Mouse (Mus musculus): Measurements from ENCODE around the gene Stam. TPM values are rescaled to one million over a fixed set of nuclear protein-coding genes. Genes with fewer than 3 reads are reported as not detected.
"Not testable (repeated sequence)": the region's sequence is repeated elsewhere in the genome, so short reads cannot be mapped to it uniquely, and the experiment has no call there.

Stam gene
- polyA plus RNA-seq, 1 experiment from 2014 or later = 128 TPM

DNA sequence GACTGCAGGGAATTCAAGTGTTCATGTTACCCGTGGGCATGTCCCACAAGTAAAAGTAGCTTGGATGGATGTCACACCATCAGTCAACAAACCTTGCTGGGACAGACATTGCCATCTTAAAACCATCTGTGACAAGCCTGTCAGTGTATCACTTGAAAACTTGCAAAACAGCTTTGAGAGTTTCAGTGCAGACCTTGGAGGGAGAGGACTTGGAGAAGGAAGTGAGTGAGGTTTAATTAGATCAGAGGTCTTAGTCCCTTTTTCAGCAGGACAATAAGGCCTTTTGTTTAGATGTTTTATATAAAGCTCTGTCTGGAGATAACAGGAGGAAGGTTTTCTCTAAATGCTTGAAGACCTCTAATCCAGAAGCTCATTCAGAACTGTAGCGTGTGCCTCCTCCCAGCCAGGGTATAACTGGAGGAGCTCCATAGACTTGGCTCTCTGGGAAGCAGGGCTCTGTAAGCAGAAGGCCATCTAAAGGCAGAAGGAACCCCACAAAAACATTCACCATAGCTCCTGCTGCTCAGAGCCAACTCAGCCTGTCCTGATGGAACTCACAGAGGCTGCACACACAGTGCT lies 124.5 kb downstream of the Stam start:
- ATAC-seq; DNase-seq (ENCODE audit: low spot score): not testable (repeated sequence)

More for the DNA sequence above, 124.5 kb downstream of the Stam start:
- not testable (repeated sequence) for H3K9ac ChIP-seq (ENCODE audit: low read length); H3K27ac ChIP-seq (ENCODE audit: low read depth, low read length); H3K4me2 ChIP-seq (ENCODE audit: low read length); H3K4me1 ChIP-seq (ENCODE audit: control insufficient read depth, insufficient read depth, low read length); H3K9me3 ChIP-seq (replicated peaks; ENCODE audit: control insufficient read depth, low read length); H3K27me3 ChIP-seq (replicated peaks; ENCODE audit: control insufficient read depth, insufficient read depth, low read length); H3K4me3 ChIP-seq (ENCODE audit: low read depth, low read length); H3K36me3 ChIP-seq (ENCODE audit: control insufficient read depth, insufficient read depth, low read length)
- no CpG with 5 or more reads among the region's 2 CpGs for WGBS

Other genes starting within 250 kb of the Stam start
- gene Hacd1, start 18.0 kb upstream of the Stam start, polyA plus RNA-seq (2014; fragmentation: Nextera tagmentation; extraction: Ambion mirVana) = 69.4 and 69.7 TPM in 2 replicates
- not detected in 2 replicates for gene Tmem236, start 100.4 kb downstream of the Stam start, polyA plus RNA-seq (2014; fragmentation: Nextera tagmentation; extraction: Ambion mirVana)
- gene Mrc1, start 155.3 kb downstream of the Stam start, polyA plus RNA-seq (2014; fragmentation: Nextera tagmentation; extraction: Ambion mirVana) = 6.0 and 7.2 TPM in 2 replicates